Mouse (Mus musculus) urinary bladder, postnatal 25 days (tissue): ENCODE results near the gene Rabl6.
A peak's percentile ranks its signal among the peaks of the same experiment; 100 is the strongest.

Experiments
- DNase-seq: peaks from one replicate; pipeline ENCODE4 v3.0.0; 2022; ENCODE audit warnings: low spot score

Gene Rabl6

DNA sequence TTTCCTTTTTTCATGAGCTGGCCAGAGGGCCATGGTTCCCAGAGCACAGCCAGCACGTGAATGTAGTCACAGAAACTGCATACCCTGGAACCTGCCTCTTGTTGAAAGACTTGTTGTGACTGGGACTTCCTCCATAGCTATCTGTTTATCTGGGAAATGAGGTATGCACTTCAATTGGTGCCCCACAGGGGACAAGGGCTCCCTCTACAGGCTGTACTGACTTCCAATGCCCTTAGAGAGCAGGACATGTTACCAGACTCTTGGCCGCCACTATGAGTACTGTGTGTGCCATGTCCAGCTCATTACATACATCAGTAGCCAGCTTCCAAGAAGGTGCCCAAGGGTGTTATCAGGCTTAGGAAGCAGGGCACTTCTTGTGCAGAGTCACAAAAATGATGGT is 16.5 kb downstream of the Rabl6 start:
- no peak for DNase-seq

GRCm38 (mm10) chr2:25588227-25588907 is 20.0 kb downstream of the Rabl6 start:
- no peak for DNase-seq

- no peak for DNase-seq
Observed at GRCm38 (mm10) chr2:25587290-25587689, 21.0 kb downstream of the Rabl6 start.

DNA sequence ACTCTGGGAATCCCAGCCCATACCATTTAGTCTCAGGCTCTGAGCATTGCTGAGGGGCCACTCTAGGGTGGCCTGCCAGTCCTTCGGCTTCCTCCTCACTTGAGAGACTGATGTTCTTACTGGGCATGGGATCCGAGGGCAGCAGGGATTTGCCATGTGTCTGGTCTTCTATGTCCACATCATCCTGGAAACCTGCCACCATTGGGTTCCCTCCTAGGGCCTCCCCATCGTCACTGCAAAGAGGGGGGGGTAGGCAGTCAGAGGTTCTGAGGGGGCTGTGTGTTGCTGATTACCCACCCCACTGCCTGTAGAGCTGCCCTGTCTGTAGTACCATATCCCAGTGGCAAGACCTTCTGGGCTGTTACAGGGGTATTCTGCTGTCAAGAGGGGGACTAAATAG is 22.7 kb downstream of the Rabl6 start:
- no peak for DNase-seq

DNA sequence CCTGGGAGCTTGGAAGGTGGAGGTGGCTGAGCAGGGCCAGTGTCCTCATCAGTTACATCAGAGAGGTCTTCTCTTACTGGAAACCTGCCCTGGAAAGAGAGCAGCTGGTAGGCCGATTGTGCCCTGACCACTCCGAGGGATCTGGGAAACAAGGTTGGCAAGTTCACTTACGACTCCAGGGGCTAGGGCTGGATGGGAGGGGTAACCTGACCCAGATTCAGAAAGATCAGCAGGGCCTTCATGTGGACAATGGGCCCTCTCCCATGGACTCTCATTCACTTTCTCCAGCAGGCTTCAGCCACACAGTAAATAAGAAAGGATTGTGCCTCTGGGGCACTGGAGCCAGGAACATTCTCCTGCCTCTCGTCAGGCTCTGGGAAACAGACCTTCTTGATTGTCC is 23.5 kb downstream of the Rabl6 start:
- DNase-seq = no peak

GRCm38 (mm10) chr2:25584152-25584551 is 24.2 kb downstream of the Rabl6 start:
- DNase-seq = no peak

DNA sequence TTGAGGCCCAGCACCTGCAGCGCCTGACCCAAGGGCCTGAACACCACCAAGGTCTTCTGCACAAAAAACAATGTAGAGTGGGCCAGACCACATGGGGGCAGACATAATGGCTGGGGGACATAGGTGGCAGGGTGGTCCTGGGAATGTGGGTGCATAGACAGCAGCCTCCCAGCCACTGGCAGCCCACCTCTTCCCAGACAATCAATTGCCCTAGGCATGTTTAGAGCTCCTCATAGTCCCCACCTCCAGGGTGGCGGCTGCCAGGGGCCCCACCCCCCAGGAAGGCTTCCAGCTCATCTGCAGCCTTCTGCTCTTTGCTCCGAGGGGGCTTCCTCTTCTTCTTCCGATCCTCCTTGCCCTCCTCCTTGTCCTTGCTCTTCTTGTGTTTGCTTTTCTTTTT is 24.8 kb downstream of the Rabl6 start:
- no peak for DNase-seq

DNA sequence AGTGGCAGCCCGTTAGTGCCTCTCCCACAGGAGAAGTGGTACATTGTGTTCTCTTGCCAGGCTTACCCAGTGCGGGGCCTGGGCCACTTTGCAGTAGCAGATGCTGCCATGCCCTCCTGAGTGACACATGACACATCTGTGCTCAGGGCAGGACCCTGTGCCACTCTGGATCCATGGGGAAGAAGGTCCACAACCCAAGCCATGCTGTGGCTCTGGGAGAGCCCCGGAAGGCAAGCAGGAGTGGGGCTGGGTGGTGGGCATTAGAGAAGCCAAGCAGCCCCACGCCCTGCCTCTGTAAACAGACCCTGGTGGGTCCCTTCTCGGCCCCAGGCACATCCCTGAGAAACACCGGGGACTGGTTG is 25.2 kb downstream of the Rabl6 start:
- DNase-seq = no peak

- no peak for DNase-seq
Observed at GRCm38 (mm10) chr2:25582466-25583119, 25.7 kb downstream of the Rabl6 start.

GRCm38 (mm10) chr2:25581901-25582301 is 26.4 kb downstream of the Rabl6 start:
- DNase-seq = no peak

DNA sequence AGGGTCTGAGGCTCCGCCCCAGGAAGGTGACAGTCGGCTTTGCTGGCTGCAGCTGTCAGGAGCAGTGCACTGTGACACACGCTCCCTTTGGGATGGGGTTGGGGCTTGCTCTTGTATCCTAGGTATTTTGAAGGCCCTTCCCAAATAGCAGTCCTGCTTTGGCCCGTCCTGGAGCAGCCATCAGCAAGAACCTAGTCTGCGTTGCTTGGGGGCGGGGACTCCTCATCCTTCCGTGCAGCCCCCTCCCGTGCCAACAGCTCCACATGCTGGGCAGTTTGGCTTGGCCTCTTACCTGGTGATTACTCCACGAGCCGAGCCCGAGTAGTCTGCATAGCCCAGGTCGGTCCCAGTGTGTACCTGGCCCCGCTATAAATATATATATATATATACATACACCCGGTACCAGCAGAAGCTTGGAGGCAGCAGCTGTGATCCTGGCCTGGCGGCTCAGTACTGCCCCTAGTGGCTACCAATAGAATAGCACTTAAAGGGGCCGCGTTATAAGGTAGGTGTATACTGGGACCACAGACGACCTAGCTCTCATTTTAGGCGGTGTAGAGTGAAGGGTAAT is 26.9 kb downstream of the Rabl6 start, which contains the start of gene Ajm1:
Gene Ajm1 (minus strand): TSS at position 464 of the 571 bp plus-strand sequence.
- DNase-seq = peak; percentile 55

DNA sequence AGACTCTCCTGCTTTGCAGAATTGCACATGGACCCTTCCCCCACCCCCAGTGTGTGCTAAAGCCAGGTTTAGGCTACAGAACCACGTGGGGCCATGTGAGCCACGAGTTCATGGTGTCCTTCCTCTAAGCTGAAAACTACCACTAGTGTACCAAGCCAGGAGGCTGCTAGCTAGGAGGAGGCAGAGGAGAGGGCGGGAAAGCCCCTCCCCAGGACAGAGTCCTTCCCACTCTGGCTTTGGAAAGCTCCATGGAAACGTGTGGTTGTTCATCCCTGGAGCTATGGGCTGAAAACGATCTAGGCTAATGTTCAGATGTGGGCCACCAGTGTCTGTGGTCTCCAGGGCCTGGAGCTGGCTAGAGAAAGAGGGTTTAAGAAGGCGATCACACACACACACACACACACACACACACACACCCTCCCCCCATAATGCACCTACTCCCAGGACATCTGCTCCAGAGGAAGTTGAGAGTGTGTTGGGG is 27.7 kb downstream of the Rabl6 start:
- no peak for DNase-seq

- no peak for DNase-seq
Observed at GRCm38 (mm10) chr2:25579737-25580460, 28.4 kb downstream of the Rabl6 start.

- no peak for DNase-seq
Observed at GRCm38 (mm10) chr2:25578796-25579736, 29.3 kb downstream of the Rabl6 start.

- no peak for DNase-seq
Observed at GRCm38 (mm10) chr2:25577951-25578795, 30.1 kb downstream of the Rabl6 start.

DNA sequence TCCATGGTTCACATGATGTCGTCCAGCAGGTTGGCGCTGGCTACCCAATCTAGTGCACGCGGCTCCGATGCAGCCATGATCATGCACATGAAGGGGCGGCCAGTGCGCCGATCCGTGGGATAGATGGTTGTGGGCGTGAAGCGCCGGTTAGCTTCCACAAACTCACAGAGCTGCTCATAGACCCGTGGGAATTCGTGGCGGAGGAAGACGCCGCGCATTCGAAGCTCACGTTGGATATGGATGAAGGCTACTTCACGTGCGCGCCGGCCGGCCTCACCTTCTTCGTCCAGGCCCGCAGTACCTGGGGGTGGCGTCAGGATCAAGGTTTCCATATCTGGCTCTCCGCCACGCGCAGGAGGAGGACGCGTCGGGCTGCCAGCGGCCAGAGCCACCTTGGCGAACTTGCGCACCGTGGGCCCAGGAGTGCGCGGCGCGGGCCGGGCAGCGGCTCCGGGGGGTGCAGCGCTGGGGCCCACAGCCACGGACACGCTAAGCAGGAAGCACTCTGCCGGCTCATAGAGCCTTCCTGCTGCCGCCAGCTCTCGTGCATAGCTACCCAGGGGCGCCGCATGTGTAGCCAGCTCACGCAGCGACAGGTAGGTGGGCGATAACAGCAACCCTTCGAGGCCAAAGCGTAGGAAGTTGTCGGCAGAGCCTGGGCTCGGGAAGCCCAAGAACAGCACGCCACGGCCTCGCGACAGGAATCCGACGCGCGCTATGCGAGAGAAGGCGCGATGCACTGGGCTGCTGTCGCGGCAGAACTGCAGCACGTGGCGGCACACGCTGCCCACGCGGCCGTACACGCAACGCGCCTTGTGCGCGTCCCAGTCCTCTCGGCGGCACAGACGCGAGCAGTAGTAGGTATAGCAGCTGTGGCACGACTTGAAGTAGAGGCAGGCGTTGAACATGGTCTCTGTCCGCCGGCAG is 31.1 kb downstream of the Rabl6 start:
- DNase-seq = no peak

DNA sequence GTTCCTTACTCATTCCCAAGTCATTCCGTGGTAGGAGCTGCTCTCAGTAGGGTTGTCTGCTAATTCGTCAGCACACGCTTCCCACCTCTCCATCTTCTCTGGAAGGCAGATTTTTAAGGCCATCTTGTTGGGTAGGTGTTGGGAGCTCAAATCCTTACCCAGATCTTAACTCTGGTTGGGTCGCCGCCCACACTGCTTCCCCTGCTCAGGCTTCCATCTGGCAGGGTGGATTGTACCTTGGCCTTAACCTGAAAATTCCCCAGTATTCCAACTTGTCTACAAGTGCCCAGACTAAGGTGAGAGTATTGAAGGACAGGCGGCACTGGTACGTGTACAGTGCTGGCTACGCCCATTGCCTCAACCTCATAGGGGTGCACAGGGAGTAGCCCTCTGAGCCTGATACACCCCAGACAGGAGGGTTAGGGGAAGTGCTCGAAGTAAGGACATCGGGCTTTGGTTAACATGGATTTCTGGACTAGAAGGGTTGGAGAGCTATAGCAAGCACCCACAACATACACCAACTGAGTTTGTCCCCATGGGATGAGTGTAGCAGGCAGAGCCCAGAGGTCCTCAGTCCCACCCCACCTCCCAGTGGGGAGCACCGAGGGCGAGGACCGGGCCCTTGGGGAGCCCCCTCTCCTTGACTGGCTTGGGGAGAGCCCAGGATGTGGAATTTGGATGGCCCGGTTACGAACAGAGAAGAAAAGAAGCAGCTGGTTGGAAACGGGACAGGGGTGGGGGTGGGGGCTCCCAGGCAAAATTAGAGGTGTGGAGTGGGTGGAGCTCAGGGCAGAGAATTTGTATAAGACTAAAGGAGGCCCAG is 32.1 kb downstream of the Rabl6 start:
- DNase-seq = no peak

DNA sequence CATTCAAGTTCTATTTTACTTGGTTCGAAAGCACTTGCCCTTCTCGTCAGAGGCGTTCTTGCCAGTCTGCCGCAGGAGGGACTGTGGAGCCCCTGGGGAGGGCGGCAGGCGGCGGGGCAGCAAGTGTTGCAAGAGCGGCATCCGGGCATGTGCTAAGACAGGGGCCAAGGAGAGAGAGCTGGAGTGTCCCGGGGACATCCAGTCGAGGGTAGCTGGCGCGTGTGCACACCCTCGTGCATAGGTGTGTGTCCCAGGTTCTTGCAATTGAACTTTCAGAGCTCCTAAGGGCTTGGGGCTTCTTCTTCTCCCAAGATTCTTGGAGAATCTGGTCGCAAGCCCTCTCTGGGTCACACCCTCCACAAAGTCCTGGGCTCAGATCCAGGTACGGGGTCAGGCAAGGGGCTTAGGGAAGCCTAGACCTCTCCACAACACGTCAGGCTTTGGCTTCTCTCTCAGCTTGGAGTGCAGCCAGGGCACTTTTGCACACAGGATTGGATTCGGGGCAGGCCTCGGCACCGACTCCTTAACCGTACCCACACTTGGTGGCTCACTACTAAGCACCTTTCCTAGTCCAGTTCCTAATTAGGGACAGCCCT is 32.8 kb downstream of the Rabl6 start:
- DNase-seq = no peak
